Mouse (Mus musculus): ENCODE measurements at regions not wholly inside any gene's neighbourhood (a gene's known extent, or its start where the extent isn't known, plus 50 kb on each side); places are given as distances from the start of the nearest gene placed in this dataset.

DNA sequence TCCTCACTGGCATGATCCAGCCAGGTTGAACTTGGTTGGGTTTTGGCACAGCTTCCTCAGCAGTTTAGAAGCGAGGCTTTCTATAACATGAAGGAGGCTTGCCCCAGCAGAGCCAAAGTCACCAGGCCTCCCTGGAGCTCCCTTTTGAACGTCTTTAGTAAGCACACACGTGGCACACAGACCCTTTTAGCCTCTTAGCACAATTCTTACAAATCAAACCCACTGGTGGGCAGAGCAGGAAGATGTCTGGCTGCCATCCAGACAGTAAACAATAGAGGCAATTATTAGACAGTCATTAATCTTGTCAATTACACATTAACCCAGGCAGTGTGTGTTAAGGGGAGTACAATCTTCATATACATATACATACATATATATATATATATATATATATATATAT lies 157.8 kb upstream of the Map3k1 start:
- TF ChIP-seq POLR2A (IDR thresholded peaks at IDR 0.05; ENCODE audit: insufficient read depth, low read length), result no peak
- TF ChIP-seq CTCF (IDR thresholded peaks at IDR 0.05; ENCODE audit: low read depth, low read length), result no peak

Data from ES-Bruce4 (cell line).